Mouse (Mus musculus) MEL (cell line): ENCODE results near the gene Negr1.

ENCODE experiments used
- CTCF ChIP-seq, 3 experiments: IDR thresholded peaks in 2 of 3; conservative IDR thresholded peaks in 1 of 3; 2 replicates each; pipeline ENCODE4 v1.5.1; 2011 to 2012; ENCODE audit warnings: low read length in 3 of 3, low read depth in 2 of 3, mild to moderate bottlenecking in 2 of 3, improper control_type of control experiment in 1 of 3, inconsistent platforms in 1 of 3, mixed read lengths in 1 of 3, moderate library complexity in 1 of 3; ENCODE audit not compliant: control insufficient read depth in 1 of 3, insufficient read depth in 1 of 3, poor library complexity in 1 of 3, severe bottlenecking in 1 of 3
- E2F4 ChIP-seq: IDR thresholded peaks from 2 replicates; pipeline ENCODE4 v1.6.1; 2011; ENCODE audit warnings: low read depth, low read length, improper control_type of control experiment, borderline replicate concordance
- ELF1 ChIP-seq: IDR thresholded peaks from 2 replicates; pipeline ENCODE4 v1.6.1; 2014; ENCODE audit warnings: low read depth, mild to moderate bottlenecking, inconsistent platforms, low read length, improper control_type of control experiment, moderate library complexity
- EP300 ChIP-seq, 2 experiments: IDR thresholded peaks; 2 replicates each; pipeline ENCODE4 v1.6.1; 2011; ENCODE audit warnings: improper control_type of control experiment in 2 of 2, low read length in 2 of 2, low read depth in 1 of 2, mild to moderate bottlenecking in 1 of 2
- GABPA ChIP-seq: IDR thresholded peaks from 2 replicates; pipeline ENCODE4 v1.6.1; 2012; ENCODE audit warnings: low read depth, mild to moderate bottlenecking, inconsistent platforms, low read length, improper control_type of control experiment, moderate library complexity
- JUND ChIP-seq: IDR thresholded peaks from 2 replicates; pipeline ENCODE4 v1.6.1; 2011; ENCODE audit warnings: low read depth, mild to moderate bottlenecking, improper control_type of control experiment, low read length
- KAT2A ChIP-seq: conservative IDR thresholded peaks from 2 replicates; pipeline ENCODE4 v1.6.1; 2012; ENCODE audit warnings: low read depth, low read length, improper control_type of control experiment, inconsistent platforms
- MYC ChIP-seq: IDR thresholded peaks from 2 replicates; pipeline ENCODE4 v1.6.1; 2011; ENCODE audit warnings: low read depth, mild to moderate bottlenecking, low read length, improper control_type of control experiment, moderate library complexity
- POLR2A ChIP-seq, 2 experiments: IDR thresholded peaks; 2 replicates each; pipeline ENCODE4 v1.6.1; 2011 to 2012; ENCODE audit warnings: low read length in 2 of 2, mild to moderate bottlenecking in 2 of 2, control low read depth in 1 of 2, improper control_type of control experiment in 1 of 2, low read depth in 1 of 2, moderate library complexity in 1 of 2; ENCODE audit not compliant: control insufficient read depth in 1 of 2, insufficient read depth in 1 of 2, poor library complexity in 1 of 2
- SIN3A ChIP-seq: IDR thresholded peaks from 2 replicates; pipeline ENCODE4 v1.6.1; 2012; ENCODE audit warnings: low read length, improper control_type of control experiment, inconsistent platforms
- TBP ChIP-seq: IDR thresholded peaks from 2 replicates; pipeline ENCODE4 v1.8.0; 2011; ENCODE audit warnings: low read depth, low read length, improper control_type of control experiment
- TCF12 ChIP-seq: IDR thresholded peaks from 2 replicates; pipeline ENCODE4 v1.6.1; 2014; ENCODE audit warnings: low read depth, mild to moderate bottlenecking, inconsistent platforms, low read length, improper control_type of control experiment, moderate library complexity
- ZKSCAN1 ChIP-seq: IDR thresholded peaks from 2 replicates; pipeline ENCODE4 v1.6.1; 2012; ENCODE audit warnings: low read depth, mild to moderate bottlenecking, inconsistent platforms, low read length, improper control_type of control experiment, moderate library complexity

GRCm38 (mm10) chr3:157232723-157233122, 671.1 kb downstream of the Negr1 start:
- TF ChIP-seq SIN3A: no peak
- no peak for TF ChIP-seq EP300 (IDR thresholded peaks at IDR 0.05; ENCODE audit: low read depth in 1 of 2, low read length in 2 of 2)
- TF ChIP-seq GABPA: no peak
- TF ChIP-seq POLR2A (IDR thresholded peaks at IDR 0.05; ENCODE audit: control insufficient read depth in 1 of 2, insufficient read depth in 1 of 2, low read depth in 1 of 2, low read length in 2 of 2, poor library complexity in 1 of 2): no peak
- no peak for TF ChIP-seq ZKSCAN1
- no peak for TF ChIP-seq E2F4
- TF ChIP-seq CTCF (IDR thresholded peaks at IDR 0.05 in 2 of 3, conservative IDR thresholded peaks at IDR 0.05 in 1 of 3; ENCODE audit: control insufficient read depth in 1 of 3, insufficient read depth in 1 of 3, low read depth in 2 of 3, low read length in 3 of 3, poor library complexity in 1 of 3, severe bottlenecking in 1 of 3): peak in 1 of 3 experiments; percentile 6; a peak in 1 of 6 replicates
- no peak for TF ChIP-seq TBP
- no peak for TF ChIP-seq JUND
- no peak for TF ChIP-seq ELF1
- no peak for TF ChIP-seq KAT2A
- TF ChIP-seq MYC: no peak
- no peak for TF ChIP-seq TCF12
